Mouse (Mus musculus) cerebellum, adult 2 months (tissue): ENCODE measurements around the gene 1810010H24Rik. TPM values are rescaled to one million over a fixed set of nuclear protein-coding genes. Genes with fewer than 3 reads are reported as not detected.
"Not testable (repeated sequence)": the region's sequence is repeated elsewhere in the genome, so short reads cannot be mapped to it uniquely, and the experiment has no call there.

Experiments
- DNase-seq, 2 experiments: peaks; one replicate each; pipeline ENCODE4 v3.0.0; 2021
- H3K27ac ChIP-seq: fragments of 200-500 bp; 2 replicates; pipeline ENCODE4 v1.5.1; 2012; ENCODE audit warnings: low read length, control low read depth, inconsistent platforms; ENCODE audit not compliant: insufficient read depth
- H3K27me3 ChIP-seq: fragments of 200-500 bp; 2 replicates; pipeline ENCODE4 v1.6.1; 2012; ENCODE audit warnings: inconsistent platforms, mild to moderate bottlenecking, low read length, moderate library complexity; ENCODE audit not compliant: control insufficient read depth, insufficient read depth
- H3K4me1 ChIP-seq: fragments of 200-500 bp; 2 replicates; pipeline ENCODE4 v1.6.1; 2011; ENCODE audit warnings: low read length; ENCODE audit not compliant: control insufficient read depth, insufficient read depth
- H3K4me3 ChIP-seq: fragments of 200-500 bp; replicated peaks from 2 replicates; pipeline ENCODE3; 2011; ENCODE audit warnings: mild to moderate bottlenecking, low read depth, low read length, control low read depth; ENCODE audit not compliant: insufficient read depth
- CTCF ChIP-seq: fragments of 200-500 bp; IDR thresholded peaks from 2 replicates; pipeline ENCODE4 v1.5.1; 2011; ENCODE audit warnings: low read depth, mild to moderate bottlenecking, control low read depth, low read length, moderate library complexity, borderline replicate concordance; ENCODE audit not compliant: insufficient read depth
- POLR2A ChIP-seq: fragments of 200-500 bp; IDR thresholded peaks from 2 replicates; pipeline ENCODE4 v1.6.1; 2011; ENCODE audit warnings: low read length, control low read depth, borderline replicate concordance; ENCODE audit not compliant: insufficient read depth
- WGBS: fragments of 180-500 bp; shearing (Covaris S2); methylation state at CpG from one replicate; pipeline ENCODE4 v1.1.7; 2018; 5-methylcytosine and 5-hydroxymethylcytosine counted together
- polyA plus RNA-seq: library from polyadenylated mRNA; depleted of rRNA; stranded (reverse); fragments of >200 nt; gene quantifications from 2 replicates; pipeline ENCODE4 v1.2.3, GENCODE M21; 2012

The 1810010H24Rik gene
- polyA plus RNA-seq, 1 experiment, result 6.8 TPM

DNA sequence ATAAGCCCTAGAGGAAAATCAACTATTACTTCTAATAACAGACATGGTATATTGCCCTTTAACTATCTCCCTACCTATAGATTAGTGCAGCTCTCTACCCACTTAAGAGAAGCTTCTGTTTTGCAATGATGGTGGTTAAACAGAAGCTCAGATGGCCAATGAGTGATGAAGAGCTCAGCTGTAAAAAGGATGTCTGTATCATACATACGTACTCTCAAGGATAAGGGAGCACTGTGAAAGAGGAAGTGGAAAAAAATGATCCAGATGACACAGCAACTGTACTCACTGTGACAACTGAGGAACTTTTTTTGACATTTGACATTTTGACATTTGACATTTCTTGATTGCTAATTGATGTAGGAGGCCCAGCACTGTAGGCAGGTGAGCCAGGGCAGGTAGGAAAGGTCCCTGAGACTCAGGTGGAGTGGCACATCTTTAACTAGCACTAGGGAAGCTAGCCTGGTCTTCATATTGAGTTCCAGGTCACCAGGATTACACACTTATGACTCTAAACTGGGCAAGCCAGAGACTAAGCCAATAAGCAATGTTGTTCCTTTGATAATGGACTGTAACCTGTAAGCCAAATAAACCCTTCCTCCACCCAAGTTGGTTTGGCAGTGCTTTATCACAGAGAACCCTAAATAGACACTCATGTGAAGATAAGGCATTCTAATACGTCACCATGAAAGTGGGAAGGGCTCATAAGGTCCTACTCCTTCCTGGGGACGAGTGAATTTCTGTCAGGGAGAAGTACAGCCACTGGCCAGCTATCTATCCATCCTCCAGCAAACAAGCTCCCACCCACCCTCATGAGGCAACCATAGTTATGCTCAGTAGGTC lies 31.0 kb upstream of the 1810010H24Rik start:
- H3K4me3 ChIP-seq, result no peak overlapping the region
- no peak for TF ChIP-seq CTCF
- no peak for TF ChIP-seq POLR2A
- H3K4me1 ChIP-seq, result peaks cover 3% of the 10 kb centered on the region; the same call in 1 of the 2 replicates
- H3K27me3 ChIP-seq, result no peaks in the 10 kb centered on the region
- no peak overlapping the region for H3K27ac ChIP-seq
- 82% methylated on average over 3 of the region's 3 CpGs for WGBS
- no peak for DNase-seq

DNA sequence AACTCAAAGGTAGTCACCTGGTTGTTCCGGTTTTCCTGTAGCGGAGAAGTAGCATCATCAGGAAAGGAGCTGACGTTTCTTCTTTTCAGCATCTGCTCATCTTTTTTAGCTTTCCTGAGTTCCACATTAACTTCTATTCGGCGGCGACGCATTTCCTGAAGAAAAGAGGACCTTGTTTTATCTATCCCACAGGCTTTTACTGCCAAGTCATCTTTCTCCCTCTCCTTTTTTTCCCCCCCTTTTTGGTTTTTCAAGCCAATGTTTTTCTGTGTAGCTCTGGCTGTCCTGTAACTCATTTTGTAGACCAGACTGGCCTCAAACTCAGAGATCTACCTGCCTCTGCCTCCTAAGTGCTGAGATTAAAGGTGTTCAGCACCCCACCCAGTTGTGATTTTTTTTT lies 29.0 kb upstream of the 1810010H24Rik start:
- WGBS, result 95% methylated on average over 7 of the region's 7 CpGs
- not testable (repeated sequence) for H3K4me1 ChIP-seq, DNase-seq, H3K4me3 ChIP-seq, H3K27me3 ChIP-seq, H3K27ac ChIP-seq

DNA sequence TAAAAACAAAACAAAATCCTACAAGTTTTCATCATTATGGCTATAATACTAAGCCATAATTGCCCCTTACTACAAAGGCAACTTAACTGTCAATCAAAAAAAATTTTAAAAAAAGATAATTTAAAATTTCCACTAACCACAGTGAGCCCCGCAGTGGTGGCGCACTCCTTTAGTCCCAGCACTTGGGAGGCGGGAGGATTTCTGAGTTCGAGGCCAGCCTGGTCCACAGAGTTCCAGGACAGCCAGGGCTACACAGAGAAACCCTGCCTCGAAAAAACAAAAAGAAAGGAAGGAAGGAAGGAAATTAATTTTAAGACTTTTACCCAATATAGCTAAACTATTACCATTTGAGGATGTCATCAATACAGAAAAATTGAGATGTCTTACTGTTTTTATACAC lies 27.5 kb upstream of the 1810010H24Rik start:
- Histone ChIP-seq H3K27ac (no peak overlapping the region), H3K4me1 (peaks cover 3% of the 10 kb centered on the region; the same call in 1 of the 2 replicates), H3K4me3 (peak overlapping the region; percentile 33), H3K27me3 (no peaks in the 10 kb centered on the region)
- TF ChIP-seq POLR2A, result no peak
- TF ChIP-seq CTCF, result no peak
- DNase-seq, result no peak
- WGBS, result 7% methylated on average over 5 of the region's 5 CpGs

DNA sequence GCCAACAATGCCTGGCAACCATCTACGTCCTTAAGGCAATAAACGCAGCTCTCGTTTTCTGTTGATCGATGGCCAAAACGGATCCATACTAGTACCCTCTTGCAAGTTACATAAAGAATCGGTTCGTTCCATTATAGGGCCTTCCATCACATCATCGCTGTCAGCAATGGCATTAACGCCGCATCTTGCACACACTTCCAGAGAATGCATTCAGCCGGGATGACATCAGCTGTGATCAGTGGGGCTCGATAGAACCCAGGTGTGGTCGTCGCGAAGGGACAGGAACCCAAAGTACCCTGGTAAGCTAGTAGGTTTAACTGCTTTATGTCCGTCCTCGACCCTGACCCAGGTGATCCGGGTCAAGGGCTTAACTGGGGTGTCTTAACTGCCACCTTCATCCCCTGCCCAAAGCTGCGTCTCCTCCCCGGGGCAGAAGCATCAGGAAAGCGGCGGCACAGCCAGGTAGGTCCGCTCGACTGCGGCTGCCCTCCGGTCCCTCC lies 26.8 kb upstream of the 1810010H24Rik start:
- Histone ChIP-seq H3K27ac (no peak overlapping the region), H3K27me3 (no peaks in the 10 kb centered on the region), H3K4me3 (peak overlapping the region; percentile 71), H3K4me1 (peaks cover 3% of the 10 kb centered on the region; the same call in 1 of the 2 replicates)
- peak in 1 of 2 experiments; percentile 39 for DNase-seq
- TF ChIP-seq POLR2A (no peak), CTCF (no peak)
- WGBS, result under 1% methylated on average over 26 of the region's 26 CpGs

DNA sequence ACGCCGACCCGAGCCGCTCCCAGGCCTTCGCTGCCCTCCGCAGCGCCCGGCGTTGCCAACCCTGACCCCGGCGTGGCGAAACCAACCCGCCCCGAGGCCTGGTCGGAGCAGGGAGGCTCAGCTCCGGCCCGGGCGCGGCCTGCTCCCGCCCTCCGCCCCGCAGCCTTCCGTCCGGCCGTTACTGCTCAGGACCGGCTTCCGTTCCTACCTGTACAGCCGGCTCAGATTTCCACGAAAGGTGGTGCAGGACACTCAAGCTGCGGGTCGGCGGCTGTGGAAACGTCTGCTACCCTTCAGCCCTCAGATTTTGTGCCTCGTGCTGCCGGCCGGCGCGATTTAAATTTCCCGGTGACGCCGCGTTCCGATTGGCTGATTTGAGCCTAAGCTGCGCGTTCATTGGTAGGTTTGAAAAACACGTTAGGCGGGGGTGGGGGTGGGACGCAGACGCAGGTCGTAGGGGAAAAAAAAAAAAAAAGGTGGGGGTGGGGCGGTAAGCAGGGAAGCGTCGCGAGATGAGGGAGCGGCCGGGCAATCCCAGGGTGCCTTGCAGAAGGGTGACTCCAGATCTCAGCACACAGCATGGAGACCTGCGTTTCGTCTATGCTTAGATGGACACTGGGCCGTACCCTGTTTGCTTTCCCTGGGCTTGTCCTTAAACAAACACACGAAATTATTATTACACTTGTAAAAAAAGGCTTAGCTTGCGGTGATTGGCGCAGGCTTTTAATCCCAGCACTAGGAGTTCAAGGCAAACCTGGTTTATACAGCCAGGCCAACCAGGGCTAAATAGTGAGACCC lies 26.1 kb upstream of the 1810010H24Rik start, which contains the start of gene Kpna2:
Gene Kpna2, minus strand, starts transcription at position 391 of the 798 bp plus-strand sequence.
- TF ChIP-seq CTCF (no peak), POLR2A (peak; percentile 93; the same call in 1 of the 2 replicates)
- H3K27ac ChIP-seq, result peak within 1 kb of the TSS; percentile 83; the same call in 1 of the 2 replicates
- H3K27me3 ChIP-seq, result no peaks in the 10 kb centered on the region
- H3K4me1 ChIP-seq, result peaks cover 3% of the 10 kb centered on the region; the same call in 1 of the 2 replicates
- DNase-seq, result peak; percentile 90 to 92
- under 1% methylated on average over 56 of the region's 62 CpGs for WGBS
- peak within 1 kb of the TSS; percentile 71 for H3K4me3 ChIP-seq

DNA sequence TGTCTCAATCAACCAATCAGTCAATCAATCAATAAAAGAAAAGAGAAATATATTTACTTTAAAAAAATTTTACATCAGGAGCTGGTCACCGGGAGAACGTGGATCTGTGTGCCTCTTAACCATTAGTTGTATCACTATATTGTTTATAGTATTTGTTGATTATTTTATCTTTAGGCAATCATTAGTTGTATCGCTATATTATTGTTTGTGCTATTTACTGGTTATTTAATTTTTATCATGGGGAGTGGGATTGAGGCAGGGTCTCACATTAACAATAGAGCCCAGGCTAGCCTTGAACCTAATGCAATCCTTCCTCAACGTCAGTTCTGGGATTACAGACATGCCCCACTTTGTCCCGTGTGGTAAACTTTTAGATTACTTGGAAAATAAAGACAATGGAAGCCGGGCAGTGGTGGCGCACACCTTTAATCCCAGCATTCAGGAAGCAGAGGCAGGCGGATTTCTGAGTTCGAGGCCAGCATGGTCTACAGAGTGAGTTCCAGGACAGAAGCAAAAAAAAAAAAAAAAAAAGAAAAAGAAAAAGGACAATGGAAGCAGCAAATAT lies 25.4 kb upstream of the 1810010H24Rik start:
- no peak overlapping the region for H3K4me3 ChIP-seq
- WGBS, result 81% methylated on average over 9 of the region's 9 CpGs
- H3K4me1 ChIP-seq, result peaks cover 3% of the 10 kb centered on the region; the same call in 1 of the 2 replicates
- no peaks in the 10 kb centered on the region for H3K27me3 ChIP-seq
- TF ChIP-seq POLR2A (no peak), CTCF (no peak)
- no peak overlapping the region for H3K27ac ChIP-seq
- DNase-seq, result no peak
